Mouse (Mus musculus): ENCODE measurements around the gene Gna15.

Gene Gna15

DNA sequence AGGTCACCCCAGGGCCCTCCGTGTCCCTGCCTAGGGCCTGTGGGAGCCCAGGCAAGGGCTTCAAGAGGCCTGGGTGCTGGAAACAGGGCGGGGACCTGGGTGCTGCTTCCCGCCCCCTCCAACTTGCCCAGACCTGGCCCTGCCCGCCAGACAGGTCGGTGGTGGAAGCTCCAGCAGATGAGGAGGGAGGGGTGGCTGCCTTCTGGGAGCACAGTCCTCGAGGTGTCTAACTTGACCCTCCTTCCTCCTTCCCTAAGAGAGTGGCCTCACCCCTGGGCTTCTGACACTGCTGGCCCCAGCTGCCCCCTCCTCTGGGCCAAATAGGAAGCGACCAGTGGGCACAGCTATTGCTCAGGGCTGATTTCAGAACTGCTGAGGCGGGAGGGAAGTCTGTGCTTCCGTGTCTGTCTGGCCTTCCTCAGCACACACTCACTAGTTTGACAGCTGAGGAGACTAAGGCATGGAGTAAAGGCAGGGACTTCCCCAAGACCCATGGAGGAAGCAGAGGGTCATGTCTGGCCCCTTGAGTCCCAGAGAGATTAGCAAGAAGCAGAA lies at the start of gene Gna15:
Gene Gna15, minus strand, starts transcription at position 175 of the 555 bp plus-strand sequence.
- DNase-seq (ENCODE audit: low spot score): peak; percentile 22

DNA sequence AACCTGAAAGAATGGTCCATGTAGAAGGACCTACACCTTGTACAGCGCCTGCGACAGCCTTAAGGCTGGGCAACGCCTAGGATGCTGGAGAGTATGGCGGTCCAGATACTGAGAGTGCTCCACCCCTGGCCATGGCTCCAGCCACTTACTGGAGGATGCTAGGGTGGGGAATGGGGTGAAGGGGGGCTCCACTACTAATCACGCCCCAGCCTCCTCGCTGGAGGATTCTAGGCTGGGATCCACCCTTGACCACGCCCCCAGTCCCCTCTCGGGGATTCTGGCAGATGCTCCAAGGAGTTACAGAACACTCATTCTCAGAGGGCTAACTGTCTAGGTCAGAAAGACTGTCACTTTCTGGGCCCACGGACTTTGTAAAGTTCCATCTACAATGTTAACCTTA lies 49.0 kb upstream of the Gna15 start:
- DNase-seq (ENCODE audit: low spot score): no peak

DNA sequence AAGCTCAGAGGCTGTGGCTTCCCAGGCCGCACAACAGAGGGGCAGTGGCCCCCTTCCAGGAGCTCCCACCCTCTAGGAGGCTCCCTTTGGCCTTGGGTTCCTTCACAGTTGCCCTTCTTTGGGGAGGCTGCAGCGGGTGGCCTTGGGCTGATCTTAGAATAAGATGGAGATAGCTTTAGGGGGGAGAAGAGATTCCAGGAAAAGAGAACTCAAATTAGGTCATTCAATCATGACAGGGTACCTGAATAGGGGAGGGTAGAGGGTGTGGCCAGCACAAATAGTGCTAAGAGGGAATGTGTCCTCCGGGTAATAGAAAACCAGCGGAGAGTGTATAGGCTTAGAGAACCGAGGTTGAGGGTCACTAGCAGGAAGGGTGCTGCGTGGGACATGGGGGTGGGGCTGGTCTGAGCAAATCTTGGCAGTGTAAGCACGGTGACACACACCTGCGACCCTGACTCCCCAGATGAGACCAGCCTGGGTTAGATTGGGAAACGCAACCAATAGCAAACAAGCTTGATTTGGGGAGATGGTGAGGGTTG lies 48.2 kb upstream of the Gna15 start:
- DNase-seq (ENCODE audit: low spot score): peak; percentile 20

DNA sequence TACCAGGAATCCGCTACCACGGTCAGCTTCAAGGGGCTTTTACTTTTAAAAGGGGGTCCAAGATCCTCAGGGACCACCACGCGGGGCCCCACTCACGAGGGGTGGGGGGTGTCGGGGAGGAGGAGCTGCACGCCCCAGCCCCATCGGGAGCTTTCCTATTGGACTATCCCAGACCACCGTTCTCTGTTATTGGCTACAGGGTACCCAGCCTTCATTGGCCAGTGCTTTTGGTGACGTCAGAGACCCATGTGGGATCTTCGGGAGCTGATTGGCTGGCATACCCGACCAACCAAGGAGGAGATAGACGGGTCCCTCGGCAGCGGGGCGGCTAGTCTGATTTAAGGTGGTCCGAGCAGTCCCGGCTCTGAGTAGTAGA lies 47.5 kb upstream of the Gna15 start:
- peak; percentile 100 for DNase-seq (ENCODE audit: low spot score)

DNA sequence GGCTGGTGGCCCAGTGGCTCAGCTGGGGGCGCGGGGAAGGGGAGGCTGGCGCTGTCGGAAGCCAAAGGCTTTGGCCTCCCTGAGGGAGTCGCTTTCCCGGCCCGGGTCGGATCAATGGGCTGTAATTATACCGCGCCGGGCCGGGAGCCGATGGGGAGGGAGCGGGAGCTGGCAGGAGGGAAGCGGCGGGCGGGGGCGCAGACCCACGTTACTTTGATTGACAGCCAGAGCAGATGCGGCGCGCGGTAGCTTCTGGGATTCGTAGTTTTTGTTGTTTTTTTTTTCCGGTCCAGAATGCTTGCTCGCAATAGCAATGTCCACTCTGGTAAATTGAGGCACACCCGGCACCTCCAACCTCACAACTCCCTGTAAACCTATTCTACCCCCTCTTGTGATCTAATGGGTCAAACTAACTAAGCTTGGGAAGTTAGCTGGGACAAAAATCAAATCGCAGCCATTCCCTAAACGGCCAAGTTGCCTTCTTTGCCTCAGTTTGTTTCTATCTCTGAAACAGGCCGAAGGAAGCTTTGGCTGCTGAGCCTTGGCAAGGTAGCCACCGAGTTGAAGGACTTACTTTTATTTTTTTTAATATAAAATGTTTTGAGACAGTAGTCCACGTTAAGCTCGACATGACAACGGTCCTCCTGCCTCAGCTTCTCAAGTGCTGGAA lies 46.9 kb upstream of the Gna15 start:
- DNase-seq (ENCODE audit: low spot score): peak; percentile 98

DNA sequence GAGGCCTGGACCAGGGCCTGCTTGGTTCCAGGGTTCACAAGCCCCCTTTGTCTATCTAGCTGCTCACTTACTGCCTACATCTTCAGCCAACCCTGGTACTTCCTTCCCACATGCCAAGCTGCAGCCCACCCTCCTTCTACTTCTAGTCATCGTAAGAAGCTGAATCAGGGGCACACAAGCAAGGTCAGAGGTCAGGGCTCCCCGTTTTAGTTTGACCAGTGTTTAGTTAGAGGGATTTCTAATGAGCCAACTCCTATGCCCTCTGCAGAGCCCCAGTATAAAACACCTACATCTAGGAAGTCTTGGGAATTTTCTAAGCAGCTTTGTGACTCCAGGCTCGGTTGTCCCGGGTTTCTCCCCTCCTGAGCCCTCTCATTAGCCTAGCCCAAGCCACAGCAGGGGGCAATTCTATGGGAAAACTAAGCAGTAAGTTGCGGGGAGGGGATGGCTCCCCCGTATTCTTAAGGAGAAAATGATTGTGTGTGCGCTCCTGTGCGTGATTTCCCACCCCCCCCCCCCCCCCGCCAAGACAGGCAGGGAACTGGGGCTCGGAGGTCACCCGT lies 46.3 kb upstream of the Gna15 start:
- peak; percentile 82 for DNase-seq (ENCODE audit: low spot score)

DNA sequence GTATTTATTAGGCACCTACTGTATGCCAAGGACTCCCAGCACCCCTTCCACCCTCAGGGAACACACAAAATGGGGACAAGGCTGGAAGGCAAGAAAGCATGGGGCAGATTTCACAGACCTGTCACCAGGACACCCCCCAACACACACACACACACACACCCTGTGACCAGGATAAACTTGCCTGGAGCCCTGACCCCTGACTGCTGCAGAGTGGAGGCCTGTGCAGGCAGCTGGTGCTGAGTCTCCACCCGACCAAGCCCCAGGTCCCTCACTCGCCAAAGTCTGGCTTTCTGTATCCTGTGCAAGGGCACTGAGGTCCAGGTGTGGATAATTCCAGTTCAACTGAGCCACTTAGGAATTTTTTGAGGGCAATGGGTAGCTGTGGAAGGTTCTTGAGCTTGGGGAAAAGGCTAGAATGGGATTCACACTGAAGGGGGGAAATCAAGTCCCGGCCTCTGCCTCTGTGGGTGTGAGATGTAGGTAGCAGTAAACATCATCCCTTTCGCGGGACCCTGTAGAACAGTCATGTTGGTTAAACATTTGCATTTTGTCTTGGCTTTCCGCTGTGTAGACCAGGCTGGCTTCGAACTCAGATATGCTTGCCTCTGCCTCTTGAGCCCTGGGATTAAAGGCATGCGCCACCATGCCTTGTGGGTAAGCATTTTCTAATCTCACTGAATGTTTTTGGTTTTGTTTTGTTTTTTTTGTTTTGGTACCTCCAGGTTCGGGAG lies 45.6 kb upstream of the Gna15 start:
- DNase-seq (ENCODE audit: low spot score): peak; percentile 45

DNA sequence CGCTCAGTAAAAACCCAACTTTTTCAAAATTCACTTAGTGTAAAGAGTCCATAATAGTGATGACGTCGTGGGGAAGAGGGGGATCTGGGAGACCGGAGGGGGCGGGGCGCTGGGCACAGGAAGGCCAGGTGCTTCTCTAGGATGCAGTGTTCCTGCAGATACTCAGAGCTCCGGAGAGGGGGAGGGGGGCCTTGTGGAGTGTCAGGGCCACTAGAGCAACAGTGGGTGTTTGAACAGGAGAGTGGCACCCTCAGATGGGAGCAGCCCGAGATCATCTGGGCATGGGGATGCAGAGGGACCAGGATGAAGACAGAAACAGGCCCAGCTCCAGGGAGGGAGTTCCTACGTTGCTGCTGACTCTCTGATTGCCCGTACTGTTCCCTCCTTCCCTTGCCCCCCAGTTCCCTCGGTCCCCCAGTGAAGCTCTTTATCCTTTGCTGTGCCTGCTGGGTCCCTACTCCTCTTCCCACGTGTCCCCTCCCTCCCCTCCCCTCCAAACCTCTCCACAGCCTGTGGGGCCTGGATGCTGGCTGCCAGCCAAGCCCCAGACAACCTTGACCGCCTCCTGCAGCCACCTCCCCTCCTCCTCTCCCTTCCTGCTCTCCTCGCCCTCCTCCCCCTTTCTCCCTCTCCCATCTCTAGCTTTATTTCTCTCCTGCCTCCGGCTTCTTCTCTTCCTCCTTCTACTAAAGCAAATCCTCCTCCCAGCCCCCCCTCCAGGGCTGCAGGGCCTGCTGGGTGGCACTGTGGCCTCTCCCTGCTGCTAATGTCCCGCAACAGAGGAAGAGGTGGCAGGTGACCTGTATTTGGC lies 44.6 kb upstream of the Gna15 start:
- no peak for DNase-seq (ENCODE audit: low spot score)

DNA sequence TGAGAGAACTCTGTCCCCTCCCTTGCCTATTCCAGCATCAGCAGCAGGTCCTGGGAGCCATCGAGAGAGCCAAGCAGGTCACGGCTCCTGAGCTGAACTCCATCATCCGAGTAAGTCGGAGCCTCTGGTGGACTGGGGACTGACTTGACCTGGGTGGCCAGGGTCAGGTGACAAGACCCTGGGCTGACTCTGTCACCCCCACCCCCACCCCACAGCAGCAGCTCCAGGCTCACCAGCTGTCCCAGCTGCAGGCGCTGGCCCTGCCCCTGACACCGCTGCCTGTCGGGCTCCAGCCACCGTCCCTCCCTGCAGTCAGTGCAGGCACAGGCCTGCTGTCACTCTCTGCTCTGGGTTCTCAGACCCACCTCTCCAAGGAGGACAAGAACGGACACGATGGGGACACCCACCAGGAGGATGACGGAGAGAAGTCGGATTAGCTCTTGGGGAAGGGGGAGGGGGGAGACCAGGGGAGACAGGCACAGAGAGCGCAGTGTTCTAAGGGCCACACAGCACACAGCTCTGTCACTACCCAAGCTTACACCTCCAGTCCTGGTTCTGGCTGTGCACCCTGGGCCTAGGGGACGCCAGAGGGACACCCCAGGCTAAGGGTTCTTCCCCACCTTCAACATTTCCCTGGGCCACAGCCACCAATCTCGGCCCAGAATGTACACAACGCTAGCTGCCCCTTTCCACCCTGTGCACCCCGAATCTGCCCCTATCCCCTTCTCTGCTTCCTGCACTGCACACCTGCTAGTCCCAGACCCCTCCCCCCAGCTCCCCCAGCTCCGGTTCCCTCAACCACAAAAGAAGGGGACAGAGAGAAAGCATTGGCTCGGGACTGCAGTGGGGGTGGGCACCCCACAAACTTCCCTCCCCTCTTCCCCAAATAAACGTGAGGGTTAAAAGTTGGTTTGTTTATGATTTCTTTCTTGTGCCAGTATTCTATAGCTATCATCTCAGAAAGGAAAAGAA lies 41.5 kb upstream of the Gna15 start:
- no peak for DNase-seq (ENCODE audit: low spot score)

DNA sequence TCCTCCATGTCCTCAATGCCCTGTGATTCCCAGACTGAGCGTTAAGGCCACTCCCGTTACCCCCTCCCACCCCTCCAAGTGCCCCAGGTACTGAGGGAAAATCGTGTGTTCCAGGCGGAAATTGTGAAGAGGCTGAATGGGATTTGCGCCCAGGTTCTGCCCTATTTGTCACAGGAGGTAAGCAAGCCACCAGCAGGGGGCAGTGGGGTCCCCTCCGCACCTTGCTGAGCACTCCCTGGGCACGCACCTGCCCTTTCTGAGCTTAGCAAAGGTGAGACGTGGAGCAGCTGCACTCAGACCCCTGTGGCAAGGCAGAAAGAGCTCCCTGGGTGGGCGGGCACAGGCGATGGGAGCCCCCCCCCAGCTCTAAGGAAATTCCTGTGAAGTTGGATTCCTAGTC lies 40.7 kb upstream of the Gna15 start:
- DNase-seq (ENCODE audit: low spot score): no peak

DNA sequence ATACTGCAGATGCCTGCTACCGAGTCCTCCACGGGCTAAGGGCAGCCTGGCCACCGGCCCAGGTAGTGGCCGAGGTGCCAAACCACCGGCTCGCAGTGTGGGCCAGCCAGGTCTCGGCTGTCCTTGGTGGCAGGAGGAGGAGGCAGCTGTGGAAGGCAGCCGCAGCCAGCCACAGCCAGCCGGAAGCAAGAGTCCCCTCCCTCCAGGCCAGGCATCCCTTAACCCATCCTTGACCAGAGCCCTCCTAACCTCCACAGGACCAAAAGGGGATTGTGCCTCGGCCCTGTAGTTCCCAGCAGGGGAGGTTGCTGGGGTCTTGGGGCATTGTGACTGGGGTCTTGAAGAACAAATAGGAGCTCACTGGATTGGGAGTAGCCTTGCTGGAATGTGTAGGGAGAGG lies 40.2 kb upstream of the Gna15 start:
- DNase-seq (ENCODE audit: low spot score): no peak

DNA sequence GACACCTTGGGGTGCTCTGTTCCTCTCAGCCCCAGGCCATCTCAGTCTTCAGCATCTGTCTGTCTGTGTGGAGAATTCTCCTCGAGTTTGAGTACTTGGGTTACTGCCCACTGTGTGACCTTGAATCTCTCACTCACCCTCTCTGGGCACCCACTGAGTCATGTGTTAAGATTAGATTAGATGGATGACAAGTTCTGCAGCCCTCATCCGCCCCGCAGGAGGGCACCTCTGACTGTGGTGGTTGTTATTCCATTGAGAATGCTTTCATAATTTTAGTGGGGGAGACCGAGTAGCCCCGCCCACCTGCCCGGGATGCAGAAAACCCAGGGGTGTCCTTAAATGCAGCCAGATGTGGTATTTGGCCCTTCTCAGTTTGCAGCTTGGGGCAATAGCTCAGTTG lies 39.5 kb upstream of the Gna15 start:
- DNase-seq (ENCODE audit: low spot score): no peak

DNA sequence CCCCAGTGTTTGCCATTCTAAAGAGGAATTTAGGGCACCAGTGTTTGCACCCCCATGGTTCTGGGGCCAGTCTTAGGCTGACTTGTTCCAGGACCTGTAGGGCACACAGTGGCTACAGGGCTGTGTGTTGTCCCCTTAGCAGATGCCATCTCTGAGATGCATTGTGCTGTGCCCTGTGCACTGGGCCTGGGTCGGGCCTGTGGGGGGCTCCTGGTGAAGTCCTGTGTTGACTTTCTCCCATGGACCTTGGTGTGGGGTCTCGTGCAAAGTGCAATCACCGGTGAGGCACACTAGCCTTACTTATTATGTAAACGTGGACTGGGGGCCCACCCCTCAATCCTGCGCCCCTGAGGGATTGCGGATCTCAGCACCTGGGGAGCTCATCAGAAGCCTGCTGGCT lies 38.4 kb upstream of the Gna15 start:
- no peak for DNase-seq (ENCODE audit: low spot score)

DNA sequence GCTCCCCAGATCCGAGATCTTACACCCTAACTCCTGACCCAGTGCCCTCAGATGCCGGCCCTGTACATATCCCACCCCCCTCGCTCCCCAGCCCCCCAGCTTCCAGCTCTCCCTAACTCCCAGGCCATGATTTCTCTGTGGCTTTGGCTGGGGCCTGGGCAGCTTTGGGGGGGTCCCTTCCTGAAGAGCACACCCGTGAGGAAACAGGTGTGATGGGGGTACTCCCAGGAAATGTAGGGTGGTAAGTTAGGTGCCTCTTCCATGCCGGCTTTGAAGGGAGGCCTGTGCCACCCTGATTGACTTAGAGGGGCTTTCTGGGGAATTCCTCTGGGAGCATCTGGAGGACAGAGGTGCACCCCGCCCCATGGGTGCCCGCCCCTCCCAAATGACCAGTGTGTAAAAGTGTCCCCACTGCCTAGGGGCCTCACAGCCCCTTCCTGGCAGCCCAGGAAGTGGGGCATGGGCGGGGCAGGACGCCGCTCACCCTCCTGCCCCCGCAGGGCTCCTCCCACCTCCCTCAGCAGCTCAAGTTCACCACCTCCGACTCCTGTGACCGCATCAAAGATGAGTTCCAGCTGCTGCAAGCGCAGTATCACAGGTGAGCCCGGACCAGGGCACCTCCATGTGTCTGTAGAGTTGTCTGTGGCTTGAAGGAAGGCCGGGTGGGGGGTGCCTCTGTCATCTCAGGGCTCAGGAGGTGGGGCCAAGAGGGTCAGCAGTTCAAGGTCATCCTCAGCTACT lies 36.9 kb upstream of the Gna15 start:
- DNase-seq (ENCODE audit: low spot score): no peak

DNA sequence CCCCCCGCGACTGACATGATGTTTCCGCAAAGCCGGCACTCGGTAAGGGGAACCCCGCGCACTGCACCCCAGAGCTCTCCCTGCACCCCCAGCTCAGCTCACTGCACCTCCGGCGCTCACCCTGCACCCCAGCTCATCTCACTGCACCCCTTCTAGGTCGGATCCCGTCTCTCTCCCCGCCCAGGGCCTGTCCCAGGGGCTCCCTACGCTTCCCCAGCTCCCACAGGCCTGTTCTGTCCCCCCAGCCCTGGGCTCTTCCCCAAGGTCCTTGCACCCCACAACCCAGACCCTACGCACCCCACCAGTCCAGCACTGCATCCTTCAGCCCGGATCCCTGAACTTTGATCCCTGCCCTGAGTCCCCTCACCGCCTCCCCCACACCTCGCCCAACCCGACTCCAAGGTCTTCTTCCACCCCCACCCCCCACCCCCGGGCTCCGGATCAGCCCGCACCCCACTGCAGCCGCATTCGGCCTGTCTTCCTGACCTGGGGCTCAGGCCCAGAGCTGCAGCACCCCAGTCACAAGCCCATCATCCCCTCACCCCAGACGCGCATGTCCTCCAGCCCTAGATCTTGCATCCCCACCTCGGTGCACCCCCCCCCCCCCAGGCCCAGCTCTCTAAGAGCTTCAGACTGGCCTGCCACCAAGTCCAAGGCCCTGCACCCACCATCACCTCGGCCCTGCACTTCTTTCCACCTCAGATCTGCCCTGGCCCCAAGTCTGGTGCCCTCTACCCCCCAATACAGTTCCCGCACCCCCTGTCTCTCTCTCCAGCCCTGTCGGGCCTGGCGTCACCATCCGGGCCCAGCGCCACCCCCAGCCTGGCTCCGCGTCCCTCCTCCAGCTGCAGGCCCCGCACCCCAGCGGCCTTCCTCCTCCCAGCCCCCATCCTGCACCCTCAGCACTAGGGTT lies 35.9 kb upstream of the Gna15 start:
- peak; percentile 26 for DNase-seq (ENCODE audit: low spot score)

DNA sequence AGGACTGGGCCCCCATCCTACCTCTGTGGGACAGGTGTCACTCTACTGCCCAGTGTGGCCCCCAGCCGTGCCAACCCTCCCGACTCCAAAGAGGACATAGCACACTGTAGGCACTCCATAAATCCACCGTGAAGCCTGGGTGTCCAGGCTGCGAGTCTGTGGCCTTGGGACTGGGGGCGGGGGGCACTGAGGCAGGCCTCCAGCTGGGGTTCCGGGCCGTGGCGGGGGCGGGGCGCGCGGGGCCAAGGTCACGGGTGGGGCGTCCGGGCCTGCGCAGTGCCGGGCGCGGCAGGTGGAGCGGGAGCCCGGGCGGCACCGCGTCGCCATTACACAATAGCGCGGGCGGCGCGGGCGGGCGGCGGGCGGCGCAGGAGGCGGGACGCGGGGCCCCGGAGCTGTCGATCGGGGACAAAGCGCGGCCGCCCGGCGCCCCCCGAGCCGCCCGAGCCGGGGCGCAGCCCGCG lies 35.2 kb upstream of the Gna15 start, which contains the start of gene Aes:
Gene Aes, plus strand, starts transcription at position 326 of the 464 bp plus-strand sequence.
- DNase-seq (ENCODE audit: low spot score): peak; percentile 40

DNA sequence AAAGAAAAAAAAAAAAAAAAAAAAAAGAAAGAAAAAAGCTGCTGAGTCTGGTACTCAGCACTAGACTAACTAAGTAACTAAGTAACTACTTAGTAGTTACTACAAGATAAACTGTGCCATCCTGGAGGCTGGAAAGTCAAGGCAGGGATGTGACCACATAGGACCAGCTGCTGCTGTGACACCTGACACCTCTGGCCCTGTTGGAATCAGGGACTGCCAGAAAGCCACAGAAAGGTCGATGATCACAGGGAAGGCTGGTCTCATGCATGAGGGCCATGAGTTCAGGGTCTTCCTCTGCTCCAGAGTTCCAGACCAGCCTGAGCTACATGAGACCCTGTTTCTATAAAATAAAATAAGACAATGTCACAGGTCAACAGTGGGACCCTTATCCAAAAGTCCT lies 33.5 kb upstream of the Gna15 start:
- no peak for DNase-seq (ENCODE audit: low spot score)

DNA sequence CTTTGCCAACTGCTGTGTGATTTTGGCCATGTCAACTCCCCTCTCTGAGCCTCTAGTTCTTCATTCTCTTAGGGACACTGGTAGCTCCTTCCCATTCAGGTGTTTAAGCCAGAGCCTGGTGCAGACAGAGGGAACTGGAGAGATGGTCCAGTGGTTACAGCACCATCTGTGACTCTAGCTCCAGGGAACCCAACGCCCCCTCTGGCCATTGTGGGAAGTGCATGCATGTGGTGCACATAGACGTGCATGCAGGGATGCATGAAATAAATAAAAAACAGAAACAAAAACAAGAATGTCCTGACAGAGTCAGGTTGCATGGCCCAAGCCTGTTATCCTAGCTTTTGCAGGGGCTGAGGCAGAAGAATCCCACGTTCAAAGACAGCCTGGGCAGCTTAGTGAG lies 32.3 kb upstream of the Gna15 start:
- DNase-seq (ENCODE audit: low spot score): no peak

Data from embryo, embryonic 10.5 days (tissue).